Mouse (Mus musculus) brain, embryonic 14.5 days (tissue): ENCODE measurements at regions not wholly inside any gene's neighbourhood (a gene's known extent, or its start where the extent isn't known, plus 50 kb on each side); places are given as distances from the start of the nearest gene placed in this dataset.

ENCODE experiments used
- CTCF ChIP-seq: fragments of 200-500 bp; IDR thresholded peaks from 2 replicates; pipeline ENCODE4 v1.5.1; 2012; ENCODE audit warnings: inconsistent platforms, mild to moderate bottlenecking, moderate library complexity, borderline replicate concordance; ENCODE audit not compliant: insufficient read depth, insufficient read length; ENCODE audit errors: extremely low read depth
- POLR2A ChIP-seq: fragments of 200-500 bp; IDR thresholded peaks from 2 replicates; pipeline ENCODE4 v1.6.1; 2012; ENCODE audit warnings: mild to moderate bottlenecking, inconsistent platforms, borderline replicate concordance; ENCODE audit not compliant: poor library complexity, insufficient read depth, insufficient read length, severe bottlenecking; ENCODE audit errors: extremely low read depth

GRCm38 (mm10) chr11:12726492-12726891 lies 261.7 kb upstream of the Cobl start:
- no peak for TF ChIP-seq CTCF
- TF ChIP-seq POLR2A, result no peak
